In the genomic region with DNA sequence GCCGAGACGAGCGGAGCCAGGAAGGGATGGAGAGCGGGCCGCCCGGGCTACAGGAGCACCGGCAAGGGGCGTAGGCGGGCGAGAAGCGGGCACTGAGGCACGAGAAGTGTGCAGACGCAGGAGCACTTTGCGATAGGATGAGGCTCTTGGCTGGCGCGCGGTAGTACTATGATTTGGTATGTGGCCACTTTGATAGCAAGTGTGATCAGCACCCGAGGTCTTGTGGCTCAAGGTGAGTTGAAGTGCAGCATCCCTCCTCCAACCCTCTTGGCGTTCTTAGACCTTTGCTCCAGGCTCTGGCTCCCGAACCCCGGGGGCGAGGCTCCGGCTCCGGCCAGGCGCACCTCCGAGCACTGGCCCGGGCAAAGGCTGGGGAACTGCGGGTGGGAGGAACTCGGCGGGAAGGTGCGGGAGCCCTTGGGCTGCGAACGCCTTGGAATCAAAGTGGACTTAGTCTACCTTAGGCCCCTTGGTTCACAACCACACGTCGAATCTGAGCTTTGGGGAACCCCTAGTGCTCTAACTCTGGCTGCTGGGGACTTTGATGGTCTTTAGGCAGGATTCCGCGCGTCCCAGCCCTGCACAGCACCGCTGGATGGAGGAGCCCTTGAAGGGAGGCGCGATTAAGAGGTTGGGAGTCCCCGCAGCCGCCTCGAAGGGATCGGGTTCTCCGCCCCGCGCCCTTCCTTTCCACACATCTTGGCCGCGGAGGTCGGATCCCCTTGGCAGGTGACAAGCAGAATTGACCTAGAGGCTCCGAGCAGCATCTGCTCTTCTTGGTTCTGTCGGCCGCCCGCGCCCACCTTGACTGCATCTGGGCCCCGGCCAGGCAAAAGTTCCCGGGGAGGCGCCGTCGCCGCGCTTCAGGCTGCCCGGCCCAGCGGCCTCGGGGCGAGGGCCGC, we compare ENCODE assay signal across 8 mouse cellular contexts. TPM values are rescaled to one million over a fixed set of nuclear protein-coding genes. Genes with fewer than 3 reads are reported as not detected.
DNase-seq lines count a peak whose midpoint lies in the region; ATAC-seq and TF ChIP-seq lines count a peak whose summit lies in the region.

No protein-coding gene starts in this region.

- no peaks in the 10 kb centered on the region for H3K9me3 ChIP-seq in neural tube, embryonic 11.5 days (ENCODE audit: control insufficient read depth, low read length)
- no peaks in the 10 kb centered on the region for H3K9me3 ChIP-seq in heart, postnatal 0 days (replicated peaks; ENCODE audit: control insufficient read depth, low read length)
- no peaks in the 10 kb centered on the region for H3K9me3 ChIP-seq in liver, embryonic 14.5 days (ENCODE audit: control insufficient read depth, low read length)

- H3K4me1 ChIP-seq in neural tube, embryonic 11.5 days (ENCODE audit: control insufficient read depth, insufficient read depth, low read length): peaks cover 16% of the 10 kb centered on the region
- H3K4me1 ChIP-seq in heart, postnatal 0 days (ENCODE audit: control insufficient read depth, insufficient read depth): peaks cover 17% of the 10 kb centered on the region; the same call in 1 of the 2 replicates
- H3K4me1 ChIP-seq in liver, embryonic 14.5 days (replicated peaks; ENCODE audit: control insufficient read depth in 2 of 2, insufficient read depth in 2 of 2, low read length in 1 of 2): no peaks in the 10 kb centered on the region

- DNase-seq in neural tube, embryonic 11.5 days (ENCODE audit: low spot score): peak; percentile 59
- DNase-seq in neural tube, embryonic 10.5 days (ENCODE audit: extremely low spot score, low spot score): no peak
- peak; percentile 64 to 66 for DNase-seq in cerebellum, postnatal 10 days
- no peak for DNase-seq in heart, postnatal 0 days (ENCODE audit: low spot score)
- no peak for DNase-seq in liver, embryonic 14.5 days (ENCODE audit: low read depth in 3 of 3, low spot score in 3 of 3)
- no peak for DNase-seq in spleen, postnatal 10 days (ENCODE audit: low spot score in 2 of 2)
- no peak for DNase-seq in frontal cortex, postnatal 36 days (ENCODE audit: low spot score in 2 of 2)
- no peak for DNase-seq in gastrocnemius, postnatal 14 days

- TF ChIP-seq CTCF in heart, postnatal 0 days (IDR thresholded peaks at IDR 0.05; ENCODE audit: low read depth): no peak
- TF ChIP-seq CTCF in liver, embryonic 14.5 days (IDR thresholded peaks at IDR 0.05; ENCODE audit: low read depth): no peak

- no peak for TF ChIP-seq EP300 in heart, postnatal 0 days (IDR thresholded peaks at IDR 0.05; ENCODE audit: low read depth)
- no peak for TF ChIP-seq EP300 in liver, embryonic 14.5 days (IDR thresholded peaks at IDR 0.05; ENCODE audit: low read depth)

- 0 out of 2 replicates have a peak, but pooled peaks cover 6% of the 10 kb centered on the region for H3K27me3 ChIP-seq in neural tube, embryonic 11.5 days (ENCODE audit: control insufficient read depth, insufficient read depth, low read length)
- H3K27me3 ChIP-seq in heart, postnatal 0 days (ENCODE audit: control insufficient read depth, insufficient read depth, low read length): peaks cover 13% of the 10 kb centered on the region; the same call in 1 of the 2 replicates
- H3K27me3 ChIP-seq in liver, embryonic 14.5 days (ENCODE audit: control insufficient read depth, insufficient read depth, low read length): peaks cover 31% of the 10 kb centered on the region

- peak overlapping the region; percentile 49 for H3K9ac ChIP-seq in neural tube, embryonic 11.5 days (ENCODE audit: low read length)
- H3K9ac ChIP-seq in heart, postnatal 0 days (replicated peaks; ENCODE audit: low read depth, low read length): peak overlapping the region; percentile 16; the same call in 1 of the 2 replicates
- H3K9ac ChIP-seq in liver, embryonic 14.5 days (replicated peaks): no peak overlapping the region

- no peak overlapping the region for H3K27ac ChIP-seq in neural tube, embryonic 11.5 days (ENCODE audit: low read depth, low read length)
- no peak overlapping the region; the same call in 1 of the 2 replicates for H3K27ac ChIP-seq in heart, postnatal 0 days (ENCODE audit: low read depth)
- H3K27ac ChIP-seq in liver, embryonic 14.5 days: no peak overlapping the region

- no peaks in the 10 kb centered on the region; the same call in 1 of the 2 replicates for H3K36me3 ChIP-seq in neural tube, embryonic 11.5 days (ENCODE audit: control insufficient read depth, insufficient read depth, low read length)
- H3K36me3 ChIP-seq in heart, postnatal 0 days (replicated peaks; ENCODE audit: control insufficient read depth, insufficient read depth, low read length): no peaks in the 10 kb centered on the region
- H3K36me3 ChIP-seq in liver, embryonic 14.5 days (replicated peaks; ENCODE audit: control insufficient read depth, insufficient read depth, low read depth): no peaks in the 10 kb centered on the region

- under 1% methylated on average over 68 of the region's 68 CpGs for WGBS in neural tube, embryonic 11.5 days
- WGBS in heart, postnatal 0 days: under 1% methylated on average over 66 of the region's 68 CpGs
- WGBS in liver, embryonic 14.5 days (ENCODE audit: insufficient replicate concordance): 1% methylated on average over 68 of the region's 68 CpGs

- intact Hi-C loops in gastrocnemius, postnatal 14 days (cut with DNase I; ENCODE audit: low total_unique reads): no loop called here

- ATAC-seq in neural tube, embryonic 11.5 days (ENCODE audit: insufficient read depth, low FRiP score, low TSS enrichment): peak; percentile 40
- no peak for ATAC-seq in heart, postnatal 0 days (ENCODE audit: insufficient read depth, low read depth)
- ATAC-seq in liver, embryonic 14.5 days (ENCODE audit: insufficient read depth): no peak

- peak overlapping the region; percentile 72 for H3K4me3 ChIP-seq in neural tube, embryonic 11.5 days (ENCODE audit: low read depth, low read length)
- peak overlapping the region; percentile 57 for H3K4me3 ChIP-seq in heart, postnatal 0 days (ENCODE audit: low read depth, low read length)
- peak overlapping the region; percentile 42 to 47 for H3K4me3 ChIP-seq in liver, embryonic 14.5 days (ENCODE audit: insufficient read depth in 1 of 2, low read depth in 2 of 2, low read length in 2 of 2)

- H3K4me2 ChIP-seq in neural tube, embryonic 11.5 days (ENCODE audit: low read depth): peak overlapping the region; percentile 95
- H3K4me2 ChIP-seq in heart, postnatal 0 days (ENCODE audit: low read depth, low read length): peak overlapping the region; percentile 76
- H3K4me2 ChIP-seq in liver, embryonic 14.5 days (ENCODE audit: low read depth): peak overlapping the region; percentile 52

RNA-seq across cellular contexts. Expression of a gene that starts 0.5 kb away (rescaled TPM):
- 6.1 and 7.4 TPM in 2 replicates for polyA plus RNA-seq in neural tube, embryonic 11.5 days (2014; fragmentation: Nextera tagmentation; extraction: Ambion mirVana)
- 6.0 and 9.0 TPM in 2 replicates for total RNA-seq in heart, postnatal 0 days (2014; rRNA removed; ENCODE audit: low replicate concordance)
- polyA plus RNA-seq in heart, postnatal 0 days (2015; fragmentation: Nextera tagmentation; extraction: Ambion mirVana): 2.7 and 2.8 TPM in 2 replicates
- 0.01 TPM in 2 replicates for polyA plus RNA-seq in liver, embryonic 14.5 days (2012; rRNA removed)
- 0.01 TPM in 2 replicates for polyA plus RNA-seq in liver, embryonic 14.5 days (2014; fragmentation: Nextera tagmentation; extraction: Ambion mirVana)
- 1 to 10 TPM; 2.8 to 5.5 TPM for total RNA-seq in gastrocnemius, postnatal 14 days (2021)

Comparison
In these comparisons a context has a peak if more than half of its experiments do, and no peak if none do; other contexts are left out.
1. DNase-seq: peak in neural tube, embryonic 11.5 days (single experiment) and cerebellum, postnatal 10 days (2 of 2); none in neural tube, embryonic 10.5 days (single experiment), heart, postnatal 0 days (single experiment), liver, embryonic 14.5 days (0 of 3), spleen, postnatal 10 days (0 of 2), frontal cortex, postnatal 36 days (0 of 2) and gastrocnemius, postnatal 14 days (single experiment).
2. Peak in every context shown above with its lines, with median percentiles within 50 percentile points of each other: H3K4me2 ChIP-seq and H3K4me3 ChIP-seq.